Mouse (Mus musculus) stomach, postnatal 0 days (tissue): ENCODE measurements around the gene Tcf12.

Experiments
- CTCF ChIP-seq: IDR thresholded peaks from 2 replicates; pipeline ENCODE4 v1.5.1; 2016; ENCODE audit warnings: antibody characterized with exemption, low read depth, mild to moderate bottlenecking, moderate library complexity
- EP300 ChIP-seq: optimal IDR thresholded peaks from 2 replicates; pipeline ENCODE3; 2016; ENCODE audit warnings: antibody characterized with exemption

GRCm38 (mm10) chr9:71810723-71811122 is 300.9 kb downstream of the Tcf12 start:
- TF ChIP-seq CTCF (no peak; the same call in 1 of the 2 replicates), EP300 (no peak)
